Comparison of ENCODE assay signal across 6 mouse cellular contexts in the genomic region with DNA sequence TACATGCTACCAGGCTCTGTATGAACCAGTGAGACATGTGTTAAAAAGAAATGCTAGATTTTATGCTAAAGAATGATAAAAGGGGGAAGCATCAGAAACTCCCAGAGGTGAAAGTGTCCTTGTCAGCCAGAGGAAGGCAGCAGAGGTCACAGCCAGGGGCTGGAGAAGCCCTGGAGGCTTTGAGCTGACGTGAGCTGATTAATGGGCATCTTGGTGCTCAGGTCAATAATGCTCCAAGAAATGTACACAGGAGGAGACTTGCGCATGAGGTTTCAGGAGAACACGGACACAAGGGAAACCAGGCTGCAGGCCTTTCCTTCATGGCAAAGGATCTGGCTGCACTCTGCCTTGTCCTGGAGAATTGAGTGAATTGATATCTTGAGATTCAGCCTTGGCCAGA.
"Had no signal": no experiment of that assay in that cellular context is flagged by ENCODE, and none has a peak within 500 bp of the region (broad histone marks: within the 10 kb centered on the region; RNA-seq: fewer than 3 reads in every experiment).

No protein-coding gene starts in this region.

- H3K4me1 ChIP-seq: neural tube, embryonic 12.5 days; neural tube, embryonic 15.5 days had no signal

- H3K27me3 ChIP-seq: neural tube, embryonic 12.5 days; neural tube, embryonic 15.5 days had no signal

- H3K27ac ChIP-seq: liver, embryonic 14.5 days; midbrain, embryonic 10.5 days; neural tube, embryonic 12.5 days; neural tube, embryonic 15.5 days had no signal

- H3K4me3 ChIP-seq: midbrain, embryonic 10.5 days; myocyte; neural tube, embryonic 12.5 days; neural tube, embryonic 15.5 days had no signal

- H3K9ac ChIP-seq: liver, embryonic 14.5 days; lung, embryonic 14.5 days; neural tube, embryonic 12.5 days; neural tube, embryonic 15.5 days had no signal

- H3K9me3 ChIP-seq: midbrain, embryonic 10.5 days; neural tube, embryonic 12.5 days; neural tube, embryonic 15.5 days had no signal

- H3K4me2 ChIP-seq: lung, embryonic 14.5 days; neural tube, embryonic 12.5 days; neural tube, embryonic 15.5 days had no signal
